Mouse (Mus musculus) MEL (cell line): Measurements from ENCODE around the gene Hoxc10. TPM values are rescaled to one million over a fixed set of nuclear protein-coding genes. Genes with fewer than 3 reads are reported as not detected.

ENCODE experiments used
- DNase-seq: peaks from one replicate; pipeline ENCODE4 v3.0.0; 2011; ENCODE audit warnings: low read depth, low spot score
- H3K27ac ChIP-seq: 2 replicates; pipeline ENCODE4 v1.5.1; 2012; ENCODE audit warnings: low read depth, mild to moderate bottlenecking, control low read depth, low read length, moderate library complexity; ENCODE audit not compliant: control insufficient read depth
- H3K27me3 ChIP-seq, 2 experiments: fragments of 150-350 bp in 1 of 2; sonication (generic) in 1 of 2; 2 replicates each; pipeline ENCODE4 v1.6.1; 2012; ENCODE audit warnings: low read length in 2 of 2, mild to moderate bottlenecking in 2 of 2, improper control_type of control experiment in 1 of 2, moderate library complexity in 1 of 2; ENCODE audit not compliant: insufficient read depth in 2 of 2, control insufficient read depth in 1 of 2
- H3K36me3 ChIP-seq, 2 experiments: 2 replicates each; pipeline ENCODE4 v1.6.1; 2012 to 2014; ENCODE audit warnings: low read length in 2 of 2, improper control_type of control experiment in 1 of 2, inconsistent platforms in 1 of 2, mild to moderate bottlenecking in 1 of 2; ENCODE audit not compliant: insufficient read depth in 2 of 2, control insufficient read depth in 1 of 2
- H3K4me1 ChIP-seq, 2 experiments: fragments of 150-350 bp in 1 of 2; sonication (generic) in 1 of 2; 2 replicates each; pipeline ENCODE4 v1.6.1; 2012; ENCODE audit warnings: low read length in 2 of 2, improper control_type of control experiment in 1 of 2, mild to moderate bottlenecking in 1 of 2; ENCODE audit not compliant: insufficient read depth in 2 of 2, control insufficient read depth in 1 of 2
- H3K4me3 ChIP-seq, 2 experiments: fragments of 150-350 bp in 1 of 2; sonication (generic) in 1 of 2; 2 replicates each; pipeline ENCODE4 v1.5.1; 2012; ENCODE audit warnings: low read depth in 2 of 2, low read length in 2 of 2, mild to moderate bottlenecking in 2 of 2, moderate library complexity in 2 of 2, control low read depth in 1 of 2, improper control_type of control experiment in 1 of 2; ENCODE audit not compliant: control insufficient read depth in 1 of 2, insufficient read depth in 1 of 2
- H3K79me2 ChIP-seq: 2 replicates; pipeline ENCODE4 v1.6.1; 2012; ENCODE audit warnings: mild to moderate bottlenecking, low read length, moderate library complexity; ENCODE audit not compliant: control insufficient read depth, poor library complexity, insufficient read depth
- H3K9ac ChIP-seq: 2 replicates; pipeline ENCODE4 v1.6.1; 2012; ENCODE audit warnings: low read depth, mild to moderate bottlenecking, control low read depth, low read length, moderate library complexity; ENCODE audit not compliant: control insufficient read depth, poor library complexity, severe bottlenecking
- H3K9me3 ChIP-seq: fragments of 150-350 bp; sonication (generic); replicated peaks from 2 replicates; pipeline ENCODE4 v1.6.1; 2012; ENCODE audit warnings: mild to moderate bottlenecking, low read length, improper control_type of control experiment, moderate library complexity; ENCODE audit not compliant: insufficient read depth
- BHLHE40 ChIP-seq: IDR thresholded peaks from 2 replicates; pipeline ENCODE4 v1.6.1; 2012; ENCODE audit warnings: low read depth, mild to moderate bottlenecking, inconsistent platforms, low read length, improper control_type of control experiment, borderline replicate concordance
- CHD1 ChIP-seq: IDR thresholded peaks from 2 replicates; pipeline ENCODE4 v1.6.1; 2012; ENCODE audit warnings: low read depth, mild to moderate bottlenecking, inconsistent platforms, low read length, improper control_type of control experiment
- CHD2 ChIP-seq: IDR thresholded peaks from 2 replicates; pipeline ENCODE4 v1.6.1; 2011; ENCODE audit warnings: low read length, improper control_type of control experiment
- E2F4 ChIP-seq: IDR thresholded peaks from 2 replicates; pipeline ENCODE4 v1.6.1; 2011; ENCODE audit warnings: low read depth, low read length, improper control_type of control experiment, borderline replicate concordance
- ELF1 ChIP-seq: IDR thresholded peaks from 2 replicates; pipeline ENCODE4 v1.6.1; 2014; ENCODE audit warnings: low read depth, mild to moderate bottlenecking, inconsistent platforms, low read length, improper control_type of control experiment, moderate library complexity
- EP300 ChIP-seq, 2 experiments: IDR thresholded peaks; 2 replicates each; pipeline ENCODE4 v1.6.1; 2011; ENCODE audit warnings: improper control_type of control experiment in 2 of 2, low read length in 2 of 2, low read depth in 1 of 2, mild to moderate bottlenecking in 1 of 2
- ETS1 ChIP-seq: IDR thresholded peaks from 2 replicates; pipeline ENCODE4 v1.6.1; 2012; ENCODE audit warnings: low read depth, mild to moderate bottlenecking, inconsistent platforms, low read length, improper control_type of control experiment, moderate library complexity
- GABPA ChIP-seq: IDR thresholded peaks from 2 replicates; pipeline ENCODE4 v1.6.1; 2012; ENCODE audit warnings: low read depth, mild to moderate bottlenecking, inconsistent platforms, low read length, improper control_type of control experiment, moderate library complexity
- HCFC1 ChIP-seq: IDR thresholded peaks from 2 replicates; pipeline ENCODE4 v1.6.1; 2012; ENCODE audit warnings: low read depth, mild to moderate bottlenecking, inconsistent platforms, low read length, improper control_type of control experiment, moderate library complexity
- JUND ChIP-seq: IDR thresholded peaks from 2 replicates; pipeline ENCODE4 v1.6.1; 2011; ENCODE audit warnings: low read depth, mild to moderate bottlenecking, improper control_type of control experiment, low read length
- KAT2A ChIP-seq: conservative IDR thresholded peaks from 2 replicates; pipeline ENCODE4 v1.6.1; 2012; ENCODE audit warnings: low read depth, low read length, improper control_type of control experiment, inconsistent platforms
- MAFK ChIP-seq: IDR thresholded peaks from 2 replicates; pipeline ENCODE4 v1.6.1; 2011; ENCODE audit warnings: low read depth, mild to moderate bottlenecking, low read length, improper control_type of control experiment, borderline replicate concordance
- MAX ChIP-seq: IDR thresholded peaks from 2 replicates; pipeline ENCODE4 v1.6.1; 2011; ENCODE audit warnings: low read length, improper control_type of control experiment
- MEF2A ChIP-seq: IDR thresholded peaks from 2 replicates; pipeline ENCODE4 v1.6.1; 2014; ENCODE audit warnings: low read depth, mild to moderate bottlenecking, inconsistent platforms, low read length, improper control_type of control experiment; ENCODE audit not compliant: poor library complexity, insufficient replicate concordance, severe bottlenecking; ENCODE audit errors: extremely low read depth
- MXI1 ChIP-seq: IDR thresholded peaks from 2 replicates; pipeline ENCODE4 v1.6.1; 2011; ENCODE audit warnings: mild to moderate bottlenecking, low read depth, low read length, improper control_type of control experiment
- MYB ChIP-seq: IDR thresholded peaks from 2 replicates; pipeline ENCODE4 v1.6.1; 2011; ENCODE audit warnings: mild to moderate bottlenecking, low read depth, low read length, improper control_type of control experiment
- MYC ChIP-seq: IDR thresholded peaks from 2 replicates; pipeline ENCODE4 v1.6.1; 2011; ENCODE audit warnings: low read depth, mild to moderate bottlenecking, low read length, improper control_type of control experiment, moderate library complexity
- NELFE ChIP-seq: IDR thresholded peaks from 2 replicates; pipeline ENCODE4 v1.6.1; 2011; ENCODE audit warnings: low read depth, low read length, improper control_type of control experiment
- NRF1 ChIP-seq: IDR thresholded peaks from 2 replicates; pipeline ENCODE4 v1.6.1; 2014; ENCODE audit warnings: low read depth, mild to moderate bottlenecking, inconsistent platforms, low read length, improper control_type of control experiment, moderate library complexity; ENCODE audit not compliant: poor library complexity, insufficient read depth, severe bottlenecking
- POLR2A ChIP-seq, 2 experiments: IDR thresholded peaks; 2 replicates each; pipeline ENCODE4 v1.6.1; 2011 to 2012; ENCODE audit warnings: low read length in 2 of 2, mild to moderate bottlenecking in 2 of 2, control low read depth in 1 of 2, improper control_type of control experiment in 1 of 2, low read depth in 1 of 2, moderate library complexity in 1 of 2; ENCODE audit not compliant: control insufficient read depth in 1 of 2, insufficient read depth in 1 of 2, poor library complexity in 1 of 2
- POLR2AphosphoS2 ChIP-seq: IDR thresholded peaks from 2 replicates; pipeline ENCODE4 v1.6.1; 2011; ENCODE audit warnings: low read length, improper control_type of control experiment
- POLR2AphosphoS5 ChIP-seq: IDR thresholded peaks from 2 replicates; pipeline ENCODE4 v1.6.1; 2012; ENCODE audit warnings: low read depth, borderline replicate concordance, mild to moderate bottlenecking, inconsistent platforms, low read length, moderate library complexity, mixed read lengths
- RCOR1 ChIP-seq: IDR thresholded peaks from 2 replicates; pipeline ENCODE4 v1.6.1; 2012; ENCODE audit warnings: low read depth, mild to moderate bottlenecking, inconsistent platforms, low read length, improper control_type of control experiment
- SIN3A ChIP-seq: IDR thresholded peaks from 2 replicates; pipeline ENCODE4 v1.6.1; 2012; ENCODE audit warnings: low read length, improper control_type of control experiment, inconsistent platforms
- SMC3 ChIP-seq: IDR thresholded peaks from 2 replicates; pipeline ENCODE4 v1.6.1; 2011; ENCODE audit warnings: low read depth, low read length, improper control_type of control experiment
- TBP ChIP-seq: IDR thresholded peaks from 2 replicates; pipeline ENCODE4 v1.8.0; 2011; ENCODE audit warnings: low read depth, low read length, improper control_type of control experiment
- TCF12 ChIP-seq: IDR thresholded peaks from 2 replicates; pipeline ENCODE4 v1.6.1; 2014; ENCODE audit warnings: low read depth, mild to moderate bottlenecking, inconsistent platforms, low read length, improper control_type of control experiment, moderate library complexity
- UBTF ChIP-seq: IDR thresholded peaks from 2 replicates; pipeline ENCODE4 v1.6.1; 2012; ENCODE audit warnings: low read depth, mild to moderate bottlenecking, inconsistent platforms, low read length, improper control_type of control experiment, moderate library complexity, borderline replicate concordance; ENCODE audit not compliant: insufficient read depth
- USF1 ChIP-seq: IDR thresholded peaks from 2 replicates; pipeline ENCODE4 v1.6.1; 2014; ENCODE audit warnings: low read depth, mild to moderate bottlenecking, inconsistent platforms, low read length, improper control_type of control experiment, moderate library complexity
- USF2 ChIP-seq, 2 experiments: IDR thresholded peaks; 2 replicates each; pipeline ENCODE4 v1.6.1; 2011 to 2012; ENCODE audit warnings: improper control_type of control experiment in 2 of 2, low read length in 2 of 2, borderline replicate concordance in 1 of 2, inconsistent platforms in 1 of 2, low read depth in 1 of 2, mild to moderate bottlenecking in 1 of 2; ENCODE audit not compliant: insufficient read depth in 1 of 2
- ZC3H11A ChIP-seq: IDR thresholded peaks from 2 replicates; pipeline ENCODE4 v1.6.1; 2012; ENCODE audit warnings: low read depth, mild to moderate bottlenecking, inconsistent platforms, low read length, improper control_type of control experiment
- ZKSCAN1 ChIP-seq: IDR thresholded peaks from 2 replicates; pipeline ENCODE4 v1.6.1; 2012; ENCODE audit warnings: low read depth, mild to moderate bottlenecking, inconsistent platforms, low read length, improper control_type of control experiment, moderate library complexity
- ZMIZ1 ChIP-seq: IDR thresholded peaks from 2 replicates; pipeline ENCODE4 v1.6.1; 2012; ENCODE audit warnings: low read depth, mild to moderate bottlenecking, inconsistent platforms, low read length, improper control_type of control experiment, moderate library complexity
- ZNF384 ChIP-seq: IDR thresholded peaks from 2 replicates; pipeline ENCODE4 v1.6.1; 2012; ENCODE audit warnings: low read depth, mild to moderate bottlenecking, inconsistent platforms, low read length, improper control_type of control experiment
- polyA plus RNA-seq, 2 experiments: library from polyadenylated mRNA; stranded (reverse) in 1 of 2; unstranded in 1 of 2; fragments of >175 nt in 1 of 2; fragments of >200 nt in 1 of 2; gene quantifications; 2 replicates each; pipeline versions ENCODE4 v1.2.1 to v1.2.4; 2012; ENCODE audit warnings: low replicate concordance in 2 of 2, low read depth in 1 of 2; ENCODE audit not compliant: insufficient read length in 2 of 2, insufficient read depth in 1 of 2, missing spikeins in 1 of 2
- total RNA-seq: library from RNA; depleted of rRNA; stranded (reverse); fragments of 300-350 nt; gene quantifications from 2 replicates; pipeline ENCODE4 v1.2.3, GENCODE M21; 2012

Hoxc10 gene
- total and polyA plus RNA-seq, 3 experiments: 6.8 to 24.8 TPM; not detected in 1

DNA sequence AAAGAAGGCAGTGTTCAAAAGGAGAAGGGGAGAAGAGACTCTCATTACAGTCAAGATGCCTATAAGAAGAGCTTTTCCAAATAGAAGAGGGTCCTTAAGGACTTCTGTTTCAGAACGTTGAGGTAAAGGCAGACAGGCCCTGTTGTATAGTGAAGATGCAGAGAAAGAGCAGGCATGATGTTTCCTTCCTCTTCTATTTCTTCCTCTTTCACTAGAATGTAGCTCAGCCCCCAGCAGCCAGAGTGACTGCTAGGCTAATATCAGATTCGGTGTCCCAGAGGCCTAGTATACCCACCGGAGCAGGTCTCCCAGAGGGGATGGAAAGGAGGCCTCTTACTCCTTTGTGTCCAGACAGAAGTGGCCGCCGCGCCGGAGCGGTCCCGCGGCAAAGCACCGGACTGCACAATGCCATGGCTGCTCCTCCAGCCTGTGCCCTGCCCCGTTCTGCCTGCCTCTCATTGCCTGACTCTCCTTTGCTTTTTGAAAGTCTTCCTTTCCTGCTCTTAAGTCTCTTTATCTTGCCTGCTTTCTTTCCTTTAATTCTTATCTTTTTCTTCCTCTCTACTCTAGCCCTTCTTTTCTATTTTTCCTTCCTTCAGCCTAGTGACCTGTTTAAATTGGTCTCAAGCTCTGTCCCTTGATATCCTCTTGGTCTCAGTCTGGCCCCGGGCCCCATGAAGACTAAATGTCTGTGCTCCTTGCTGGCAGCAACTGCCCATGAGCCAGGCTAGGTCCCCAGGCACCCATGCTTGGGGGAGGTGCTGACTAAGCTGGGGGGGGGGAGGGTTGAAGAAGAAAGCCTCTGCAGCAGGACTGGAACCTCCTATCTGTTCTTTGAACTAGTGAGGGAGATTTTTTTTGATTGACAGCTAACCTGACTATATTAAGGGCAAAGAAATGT is 12.3 kb downstream of the Hoxc10 start:
- H3K36me3 ChIP-seq: peaks cover 0 to 18% of the 10 kb centered on the region in 2 experiments; a peak in 3 of 4 replicates
- peak overlapping the region; percentile 93 for H3K9ac ChIP-seq
- H3K79me2 ChIP-seq: peaks cover 54% of the 10 kb centered on the region
- peak overlapping the region; percentile 83 for H3K27ac ChIP-seq
- peaks cover 16 to 23% of the 10 kb centered on the region in 2 experiments for H3K4me1 ChIP-seq
- H3K4me3 ChIP-seq: peak overlapping the region; percentile 81 to 89
- H3K9me3 ChIP-seq: no peaks in the 10 kb centered on the region
- DNase-seq: peak; percentile 86
- no peaks in the 10 kb centered on the region for H3K27me3 ChIP-seq
- peak; percentile 94; the same call in 1 of the 2 replicates for TF ChIP-seq UBTF
- TF ChIP-seq POLR2A (IDR thresholded peaks at IDR 0.05; ENCODE audit: control insufficient read depth in 1 of 2, insufficient read depth in 1 of 2, low read depth in 1 of 2, low read length in 2 of 2, poor library complexity in 1 of 2): peak in 1 of 2 experiments; percentile 45; a peak in 2 of 4 replicates
- TF ChIP-seq POLR2AphosphoS2: no peak
- no peak for TF ChIP-seq E2F4
- no peak for TF ChIP-seq MXI1
- no peak for TF ChIP-seq SMC3
- TF ChIP-seq ZMIZ1: no peak
- TF ChIP-seq MYC: peak; percentile 54; the same call in 1 of the 2 replicates
- TF ChIP-seq ETS1: 0 out of 2 replicates have a peak, but pooled peaks have one; percentile 10
- TF ChIP-seq NELFE: peak; percentile 29; the same call in 1 of the 2 replicates
- no peak for TF ChIP-seq NRF1
- TF ChIP-seq ZKSCAN1: no peak
- TF ChIP-seq EP300 (IDR thresholded peaks at IDR 0.05; ENCODE audit: low read depth in 1 of 2, low read length in 2 of 2): peak in 1 of 2 experiments; percentile 1; a peak in 2 of 4 replicates
- 0 out of 2 replicates have a peak, but pooled peaks have one; percentile 8 for TF ChIP-seq MAFK
- TF ChIP-seq USF1: no peak
- no peak for TF ChIP-seq MEF2A
- no peak for TF ChIP-seq USF2 (IDR thresholded peaks at IDR 0.05; ENCODE audit: borderline replicate concordance in 1 of 2, insufficient read depth in 1 of 2, low read depth in 1 of 2, low read length in 2 of 2)
- no peak for TF ChIP-seq ELF1
- no peak for TF ChIP-seq GABPA
- TF ChIP-seq TCF12: no peak
- TF ChIP-seq POLR2AphosphoS5: no peak
- TF ChIP-seq TBP: peak; percentile 95
- TF ChIP-seq MYB: no peak
- TF ChIP-seq CHD1: no peak; the same call in none of the 2 replicates
- peak; percentile 28; the same call in 1 of the 2 replicates for TF ChIP-seq HCFC1
- peak; percentile 10; the same call in 1 of the 2 replicates for TF ChIP-seq CHD2
- TF ChIP-seq RCOR1: no peak; the same call in 1 of the 2 replicates
- TF ChIP-seq BHLHE40: no peak
- TF ChIP-seq SIN3A: peak; percentile 16
- TF ChIP-seq ZC3H11A: no peak
- no peak for TF ChIP-seq MAX
- TF ChIP-seq KAT2A: no peak; the same call in 1 of the 2 replicates
- no peak for TF ChIP-seq ZNF384
- TF ChIP-seq JUND: 0 out of 2 replicates have a peak, but pooled peaks have one; percentile 6
